Mouse (Mus musculus): ENCODE results near the gene Mcrip2.
A peak's percentile ranks its signal among the peaks of the same experiment; 100 is the strongest.

Mcrip2 gene

DNA sequence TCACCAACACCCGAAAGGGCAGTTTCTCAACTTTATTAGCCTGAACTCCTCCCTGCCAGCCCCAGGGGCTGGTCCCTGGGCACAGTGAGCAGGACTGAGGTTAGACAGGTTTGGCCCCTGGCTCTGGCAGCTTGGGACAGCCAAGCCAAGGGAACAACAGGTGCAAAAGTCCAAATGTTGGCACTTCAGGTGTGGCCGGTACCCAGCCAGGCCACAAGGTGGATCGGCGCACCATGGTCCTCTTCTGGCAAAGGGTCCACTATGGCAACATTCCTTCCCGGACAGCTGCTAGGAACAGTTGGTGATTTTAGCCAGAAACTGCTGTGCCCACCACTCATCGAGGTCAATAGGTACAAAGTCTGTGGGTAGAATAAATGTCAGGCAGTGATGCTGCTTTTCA lies 4.9 kb downstream of the Mcrip2 start:
- no peak for DNase-seq (ENCODE audit: low spot score)

DNA sequence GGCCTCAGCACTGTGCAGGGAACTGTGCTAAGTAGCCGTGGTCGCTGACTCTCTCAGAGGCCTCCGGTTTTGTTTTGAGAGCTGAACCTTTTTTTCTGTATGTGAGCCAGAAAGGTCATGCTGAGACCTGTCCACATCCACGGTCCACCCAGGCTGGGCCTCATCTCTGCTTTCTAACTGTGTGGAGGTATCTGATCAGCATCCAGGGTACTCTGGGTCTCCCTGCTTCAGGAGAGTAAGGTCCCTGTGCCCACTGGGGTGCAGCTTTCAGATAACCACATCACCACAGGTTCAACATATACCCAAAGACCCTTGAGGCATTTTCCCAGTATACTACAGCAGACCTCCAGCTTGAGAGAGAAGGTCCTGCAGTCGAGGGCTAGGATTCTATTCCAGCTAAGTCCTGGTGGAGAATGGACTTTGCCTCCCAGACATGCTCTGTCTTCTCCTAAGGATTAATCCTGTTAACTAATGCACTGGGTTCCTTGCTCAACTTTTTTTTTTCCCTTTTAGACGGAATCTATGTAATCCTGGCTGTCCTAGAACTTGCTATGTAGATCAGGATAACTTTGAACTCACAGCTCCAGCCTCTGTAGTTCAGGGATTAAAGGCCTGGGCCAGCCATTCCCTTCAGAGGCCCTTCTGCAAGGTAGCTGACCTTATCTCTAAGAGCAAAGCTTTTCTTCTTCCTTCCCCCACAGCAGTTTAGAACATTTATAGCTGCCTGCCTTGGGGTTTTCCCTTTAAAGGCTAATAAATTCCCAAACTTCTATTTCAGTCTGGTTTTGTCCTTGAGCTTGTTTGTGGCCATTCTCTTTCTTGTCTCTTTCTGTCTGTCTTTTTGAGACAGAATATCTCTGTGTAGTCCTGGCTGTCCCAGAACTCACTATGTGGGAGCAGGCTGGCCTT lies 6.6 kb downstream of the Mcrip2 start:
- DNase-seq (ENCODE audit: low spot score) = no peak

DNA sequence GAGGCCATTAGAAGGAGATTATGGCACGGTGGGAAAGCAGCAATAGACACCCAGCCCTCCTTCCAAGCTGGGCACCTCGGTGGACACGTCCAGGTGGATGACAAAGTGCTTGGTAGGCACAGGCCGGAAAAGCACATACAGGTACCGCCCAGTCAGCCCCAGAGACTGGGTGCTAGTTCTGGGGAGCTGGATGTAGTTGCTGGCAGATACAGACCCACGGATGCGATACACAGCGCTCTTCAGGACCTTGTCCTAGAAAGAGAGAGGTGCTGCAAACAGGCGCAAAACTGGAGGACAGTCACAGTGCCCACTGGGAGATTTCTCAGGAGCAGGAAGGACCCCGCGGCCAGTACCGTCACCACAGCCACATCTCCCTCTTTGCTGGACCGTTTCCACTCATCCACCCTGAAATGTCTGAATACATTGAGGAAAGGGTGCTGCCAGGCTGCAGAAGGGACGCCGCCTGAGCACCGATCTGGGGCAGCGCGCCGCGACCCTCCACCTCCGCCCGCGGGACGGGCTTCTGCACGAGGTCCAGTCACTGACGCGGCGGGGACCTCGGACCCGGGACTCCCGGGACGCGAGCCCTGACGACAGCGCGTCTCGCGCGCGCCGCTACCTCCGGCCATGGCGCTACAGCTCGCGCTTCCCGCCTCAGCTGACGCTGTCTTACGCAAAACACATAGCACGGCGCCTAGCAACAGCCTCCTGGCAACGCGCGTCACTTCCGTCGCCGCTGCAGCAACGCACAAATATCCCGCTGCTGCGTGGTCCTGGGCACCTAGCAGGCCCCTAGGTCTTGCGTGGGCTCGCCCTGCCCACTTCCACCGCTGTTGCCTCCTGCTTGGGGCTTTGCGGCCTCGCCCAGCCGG lies 7.5 kb downstream of the Mcrip2 start, which contains the start of gene Wdr90:
Gene Wdr90 (minus strand): TSS at position 670 of the 872 bp plus-strand sequence.
- peak; percentile 91 for DNase-seq (ENCODE audit: low spot score)

DNA sequence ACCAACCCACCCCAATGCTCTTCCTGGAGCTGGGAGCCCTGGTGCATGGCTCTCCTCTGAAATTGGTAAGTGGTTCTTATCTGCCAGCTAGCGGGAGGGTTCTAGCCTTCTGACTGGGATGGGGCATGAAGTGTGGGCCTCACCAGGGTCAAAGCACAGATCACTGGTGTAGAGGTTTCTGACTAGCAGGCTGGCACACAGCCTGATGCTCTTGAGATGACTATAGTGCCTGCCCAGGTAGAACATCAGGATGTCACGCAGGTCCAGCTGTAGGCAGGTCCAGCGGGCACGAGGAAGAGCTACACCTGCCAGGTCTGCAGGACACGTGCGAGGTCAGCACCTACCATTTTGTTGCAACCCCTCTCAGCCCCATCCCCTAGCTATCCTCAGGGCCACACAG lies 8.3 kb downstream of the Mcrip2 start:
- DNase-seq (ENCODE audit: low spot score) = no peak

DNA sequence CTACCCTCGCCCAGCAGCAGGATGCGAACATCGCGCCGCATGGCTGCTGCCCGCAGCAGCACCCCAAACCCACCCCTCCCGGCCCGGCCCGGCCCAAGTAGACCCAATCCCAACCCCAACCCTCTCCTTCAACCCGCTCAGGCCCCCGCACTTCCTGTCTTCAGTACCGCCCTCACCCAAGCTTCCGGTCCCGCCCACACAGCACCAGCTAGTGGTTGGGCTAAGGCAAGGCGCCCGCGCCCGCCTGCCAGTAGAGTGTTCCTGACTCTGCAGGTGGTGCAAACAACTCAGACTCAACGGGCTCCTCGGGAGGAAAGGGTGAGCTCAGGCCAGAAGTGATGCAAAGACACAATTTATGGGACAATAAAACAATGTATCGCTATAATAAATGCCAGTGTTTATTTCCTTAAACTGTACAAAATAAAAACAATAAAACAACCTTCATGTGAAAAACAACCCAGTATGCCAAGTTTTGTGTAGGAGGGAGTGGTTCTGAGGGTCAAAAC lies 24.1 kb downstream of the Mcrip2 start, which contains the start of gene Rhot2:
Gene Rhot2 (minus strand): TSS at position 456 of the 506 bp plus-strand sequence.
- peak; percentile 87 for DNase-seq (ENCODE audit: low spot score)

DNA sequence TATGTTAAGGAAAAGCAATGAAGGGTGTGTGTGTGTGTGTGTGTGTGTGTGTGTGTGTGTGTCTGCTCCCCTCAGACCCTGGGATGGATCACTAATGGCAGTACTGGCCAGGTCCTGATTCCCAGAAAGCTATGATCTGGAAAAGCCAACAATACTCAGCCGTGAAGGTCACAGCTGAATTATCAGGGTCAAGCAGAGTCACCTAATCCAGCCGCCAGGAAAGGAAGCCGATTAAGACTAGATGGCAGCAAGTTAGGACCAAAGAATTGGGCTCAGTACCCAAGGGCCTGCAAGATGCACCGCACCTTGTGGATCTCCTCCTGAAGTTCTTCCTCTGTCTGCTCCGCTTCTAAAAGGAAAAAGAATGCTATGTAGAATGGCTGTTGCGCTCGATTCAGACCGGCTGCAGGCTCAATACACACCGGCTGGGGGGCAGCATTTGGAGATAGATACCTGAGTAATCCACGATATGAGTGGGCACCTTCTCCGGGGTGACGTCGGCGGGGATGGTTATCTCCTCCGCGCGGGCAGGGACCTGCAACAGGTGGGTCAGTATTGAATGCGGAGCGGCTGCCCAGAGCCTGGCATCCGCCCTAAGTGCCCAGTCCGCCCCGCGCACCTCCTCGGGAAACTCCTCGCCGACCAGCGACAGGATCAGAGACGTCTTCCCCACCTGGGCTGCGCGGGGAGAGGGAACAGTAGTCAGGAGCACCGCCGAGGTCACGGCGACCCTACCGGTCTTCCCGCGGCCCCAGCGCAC lies 24.7 kb downstream of the Mcrip2 start:
- peak; percentile 26 for DNase-seq (ENCODE audit: low spot score)

DNA sequence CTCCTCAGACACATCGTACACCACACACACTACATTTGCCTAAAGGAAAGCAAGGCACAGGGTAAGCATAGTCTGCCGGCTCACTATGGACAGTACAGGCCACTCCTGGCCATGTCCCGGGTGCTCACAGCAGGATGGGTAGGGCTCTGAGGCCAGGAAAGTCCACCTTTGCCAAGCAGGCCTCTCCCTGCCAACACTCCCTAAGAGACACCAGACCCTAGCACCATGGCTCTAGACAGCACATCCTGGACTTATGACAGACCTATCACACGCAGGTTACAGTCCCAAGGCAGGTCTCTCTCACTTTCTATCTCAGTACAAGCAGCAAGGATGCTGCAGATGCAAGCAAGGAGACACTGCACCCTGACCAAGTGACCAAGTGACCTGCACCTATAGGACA lies 25.4 kb downstream of the Mcrip2 start:
- DNase-seq (ENCODE audit: low spot score) = no peak

DNA sequence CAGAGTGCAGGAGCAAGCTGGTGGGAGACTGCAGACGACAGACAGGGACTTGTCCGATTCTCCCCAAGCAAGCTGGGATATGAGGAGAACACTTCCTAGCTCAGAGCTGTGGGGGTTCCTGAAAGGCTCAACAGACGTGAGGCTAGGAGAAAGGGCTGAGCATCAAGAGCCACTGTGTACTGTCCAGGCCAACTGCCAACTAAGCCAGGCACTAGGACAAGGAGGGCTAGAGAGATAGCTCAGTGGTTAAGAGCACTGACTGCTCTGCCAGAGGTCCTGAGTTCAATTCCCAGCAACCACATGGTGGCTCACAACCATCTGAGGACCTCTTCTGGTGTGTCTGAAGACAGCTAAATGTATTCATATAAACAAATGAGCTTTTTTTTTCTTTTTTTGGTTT lies 26.1 kb downstream of the Mcrip2 start:
- DNase-seq (ENCODE audit: low spot score) = no peak

DNA sequence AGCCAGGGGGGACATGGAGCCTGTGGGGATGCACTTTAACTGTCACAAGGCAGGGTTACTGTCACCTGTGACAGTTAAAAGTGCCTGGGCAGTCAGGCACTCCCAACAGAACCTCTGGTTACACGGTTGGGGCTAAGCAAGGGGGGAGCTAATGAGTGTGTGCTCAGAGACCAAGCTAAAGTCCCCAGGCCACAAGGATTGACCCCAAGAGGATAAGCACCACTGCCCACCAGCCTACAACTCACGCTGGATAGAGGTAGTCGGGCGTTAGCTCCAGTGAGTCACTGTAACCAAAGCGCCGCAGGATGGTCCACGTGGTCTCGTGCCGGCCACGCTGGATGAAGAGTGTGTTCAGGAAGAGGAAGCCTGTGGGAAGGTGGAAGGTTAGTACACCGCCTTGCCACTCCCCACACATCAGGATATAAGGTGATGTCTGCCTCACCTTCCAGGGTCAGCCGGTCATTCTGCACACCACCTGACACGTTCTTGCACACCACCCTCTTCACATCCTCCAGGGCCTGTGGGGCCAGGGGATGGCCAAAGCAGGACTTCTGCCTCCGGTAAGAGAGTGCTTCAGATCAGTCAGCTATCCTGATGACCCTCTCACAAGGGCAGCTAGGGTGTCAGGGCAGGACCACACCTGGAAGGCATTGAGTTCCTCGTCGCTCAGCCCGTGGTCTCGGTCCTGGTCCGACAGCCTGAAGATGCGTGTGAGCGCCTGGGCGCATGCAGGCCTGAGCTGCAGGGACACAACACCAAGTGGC lies 27.3 kb downstream of the Mcrip2 start, which contains the start of gene Gm20683:
Gene Gm20683 (minus strand): TSS at position 647 of the 764 bp plus-strand sequence.
- DNase-seq (ENCODE audit: low spot score) = no peak

DNA sequence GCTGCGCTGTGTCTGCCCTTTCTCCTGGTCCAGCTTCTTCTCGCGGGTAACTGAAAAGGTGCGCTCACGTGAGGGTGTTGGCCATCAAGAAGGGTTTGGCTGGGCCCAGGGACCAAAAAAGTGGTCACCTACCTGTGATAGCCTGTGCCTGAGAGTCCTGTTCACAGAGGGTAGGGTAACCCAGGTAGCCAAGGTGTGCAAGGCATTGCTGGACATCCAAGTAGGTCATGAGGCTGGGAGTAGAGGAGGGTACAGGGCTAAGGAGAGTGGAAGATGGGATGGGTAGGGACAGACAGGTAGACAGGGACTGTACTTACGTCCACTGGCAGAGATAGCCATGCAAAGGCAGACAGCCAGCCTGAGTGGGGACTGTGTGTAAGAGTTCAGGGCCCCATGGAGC lies 28.0 kb downstream of the Mcrip2 start:
- DNase-seq (ENCODE audit: low spot score) = no peak

DNA sequence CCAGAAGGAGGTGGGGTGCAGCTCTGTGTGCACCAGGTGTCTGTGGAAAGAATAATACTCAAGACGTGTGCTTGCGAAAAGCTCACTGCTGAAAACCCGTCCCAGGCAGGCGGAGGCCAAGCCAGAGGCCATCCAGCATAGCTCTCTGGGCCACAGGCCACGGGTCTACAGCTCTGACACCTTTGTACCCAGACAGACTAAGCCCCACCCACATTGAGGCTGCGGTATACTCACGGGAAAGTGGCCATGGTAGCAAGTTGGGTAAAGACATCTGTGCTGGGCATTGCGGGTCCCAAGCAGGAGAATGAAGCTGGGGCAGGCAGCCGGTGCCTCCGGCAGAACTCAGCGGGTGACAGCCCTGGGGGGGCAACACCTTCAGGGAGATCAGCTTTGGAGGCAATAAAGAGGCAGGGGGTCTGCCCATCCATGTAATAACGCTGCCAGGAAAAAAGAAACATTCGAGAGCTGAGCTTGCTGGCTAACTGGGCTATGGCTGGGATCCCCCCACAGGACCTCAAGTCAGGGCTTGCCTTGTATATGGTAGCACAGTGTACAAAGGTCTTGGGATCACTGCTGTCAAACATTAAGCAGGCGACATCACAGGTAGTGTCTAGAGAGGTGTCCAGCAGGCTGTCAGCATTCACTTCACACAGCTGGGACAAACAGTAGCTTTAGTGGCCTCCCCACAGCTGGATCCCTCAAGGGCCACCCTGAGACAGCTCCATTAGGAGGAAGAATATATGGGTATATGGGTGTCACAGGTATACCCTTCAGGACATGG lies 28.9 kb downstream of the Mcrip2 start:
- no peak for DNase-seq (ENCODE audit: low spot score)

DNA sequence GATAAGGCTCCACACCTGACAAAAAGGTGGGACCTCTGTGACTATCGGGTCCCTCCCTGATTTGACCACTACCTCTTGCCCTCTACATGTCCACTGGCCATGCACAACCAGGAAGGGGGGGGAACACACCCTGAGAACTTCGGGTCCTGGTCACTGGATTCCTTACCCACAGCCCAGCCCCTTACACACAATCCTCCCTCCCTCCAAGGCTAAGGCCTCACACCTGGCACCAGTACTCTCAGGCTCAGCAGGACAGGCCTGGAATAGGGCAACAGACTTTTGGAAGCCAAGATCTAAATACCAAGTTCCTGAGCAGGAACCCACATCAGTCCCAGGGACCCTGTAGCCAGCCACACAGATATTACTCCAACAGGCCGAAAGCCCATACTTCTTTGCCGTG lies 29.7 kb downstream of the Mcrip2 start:
- DNase-seq (ENCODE audit: low spot score) = no peak

DNA sequence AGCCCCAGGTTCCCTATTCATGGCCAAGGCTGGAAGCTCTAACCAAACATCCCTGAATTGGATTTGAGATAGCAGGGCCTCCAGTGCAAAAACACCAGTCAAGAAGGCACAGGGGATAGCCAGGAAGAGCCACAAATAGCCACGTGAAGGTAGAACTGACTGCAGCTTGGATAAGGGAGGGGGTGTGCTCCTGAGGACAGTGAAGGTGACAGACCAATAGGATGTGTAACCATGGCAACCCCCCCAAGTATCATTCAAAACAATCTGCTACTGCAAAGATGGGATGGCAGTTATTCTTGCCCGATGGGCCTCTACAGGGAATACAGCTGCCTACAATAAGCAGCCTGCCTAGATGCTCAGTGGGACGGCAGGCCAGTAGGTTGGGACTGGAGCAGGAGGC lies 31.0 kb downstream of the Mcrip2 start:
- no peak for DNase-seq (ENCODE audit: low spot score)

DNA sequence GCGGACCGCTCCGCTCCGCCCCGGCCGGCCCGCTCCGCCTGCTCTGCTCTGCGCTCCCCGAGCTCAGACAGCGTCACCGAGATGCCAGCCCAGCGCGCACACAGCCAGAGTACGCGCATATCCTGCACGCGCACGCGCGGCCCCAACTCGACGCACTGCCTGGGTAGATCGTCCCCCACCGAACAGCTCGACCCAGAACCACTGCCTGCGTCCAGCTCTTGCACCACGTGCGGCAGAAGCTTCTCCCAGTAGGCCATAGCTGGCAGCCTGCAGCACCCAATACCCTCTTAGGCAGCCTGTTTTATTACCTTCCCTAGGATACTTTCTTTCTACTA lies 31.5 kb downstream of the Mcrip2 start, which contains the start of gene Rhbdl1:
Gene Rhbdl1 (minus strand): TSS at position 220 of the 335 bp plus-strand sequence.
- no peak for DNase-seq (ENCODE audit: low spot score)

DNA sequence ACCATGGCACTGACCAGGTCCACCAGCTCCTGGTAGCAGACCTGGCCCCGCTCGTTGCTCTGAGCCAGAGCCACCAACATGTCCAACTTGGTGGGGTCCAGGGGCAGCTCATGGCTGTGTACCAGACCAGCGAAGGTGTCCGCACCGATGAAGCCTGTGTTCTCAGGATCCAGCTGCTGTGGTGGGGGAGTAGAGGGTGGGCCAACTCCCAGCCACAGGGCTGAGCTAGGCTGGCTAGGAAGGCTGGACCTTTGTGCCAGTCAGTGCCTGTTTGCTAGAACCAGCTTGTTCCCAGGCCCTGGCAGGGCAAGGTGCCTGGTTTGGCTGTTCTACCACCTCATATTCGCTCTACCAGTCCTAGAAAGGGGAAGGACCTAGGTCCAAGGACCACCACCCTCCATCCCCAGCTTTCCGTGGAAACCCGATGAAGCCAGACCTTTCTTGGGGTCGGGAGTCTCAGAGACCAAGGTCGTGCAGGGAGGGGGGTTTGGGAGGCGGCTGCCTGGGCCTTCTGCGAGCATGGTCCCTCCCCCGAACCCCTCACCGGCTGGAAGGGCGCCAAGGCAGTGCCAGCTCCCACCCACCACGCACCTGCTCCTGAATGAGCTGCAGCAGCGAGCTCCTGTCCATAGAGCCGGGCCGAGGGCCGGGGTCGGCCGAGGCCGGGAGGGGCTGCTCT lies 32.0 kb downstream of the Mcrip2 start:
- DNase-seq (ENCODE audit: low spot score) = no peak

DNA sequence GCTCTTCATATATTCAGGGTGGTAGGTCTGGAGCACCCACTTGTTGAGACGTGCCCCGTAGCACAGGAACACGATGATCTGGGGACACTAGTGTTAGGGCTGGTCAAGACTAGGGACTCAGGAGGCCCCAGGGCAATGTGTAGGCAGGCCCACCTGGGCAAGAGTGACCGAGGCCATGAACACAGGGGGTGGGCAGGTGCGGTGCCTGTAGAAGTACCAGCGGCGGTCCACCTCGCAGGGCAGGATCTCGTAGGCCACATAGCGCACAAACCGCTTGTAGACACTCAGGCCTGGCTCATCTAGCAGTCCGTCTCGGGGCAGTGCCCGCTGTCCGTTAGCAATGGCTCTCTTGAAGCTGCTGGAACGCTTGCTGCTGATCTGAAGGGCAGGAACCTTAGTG lies 32.7 kb downstream of the Mcrip2 start:
- DNase-seq (ENCODE audit: low spot score) = no peak

DNA sequence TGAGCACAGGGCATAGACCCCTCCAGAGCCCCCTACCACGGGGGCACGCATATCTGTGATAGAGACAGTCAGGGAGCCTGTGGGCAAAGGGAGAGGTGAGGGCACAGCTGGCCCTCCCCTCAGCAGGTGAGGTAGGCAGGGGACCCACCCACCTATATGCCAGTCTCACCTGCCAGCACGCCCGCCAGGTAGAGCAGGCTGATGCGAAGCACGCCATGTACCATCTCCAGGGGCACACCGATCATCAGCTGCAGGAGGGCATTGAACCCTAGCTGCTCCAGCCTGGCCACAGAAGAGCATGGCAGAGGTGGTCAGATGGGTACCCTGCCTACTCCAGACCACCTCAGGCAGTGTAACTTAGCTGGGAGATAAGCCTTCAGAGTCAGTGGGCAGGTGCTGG lies 33.3 kb downstream of the Mcrip2 start:
- DNase-seq (ENCODE audit: low spot score) = no peak

DNA sequence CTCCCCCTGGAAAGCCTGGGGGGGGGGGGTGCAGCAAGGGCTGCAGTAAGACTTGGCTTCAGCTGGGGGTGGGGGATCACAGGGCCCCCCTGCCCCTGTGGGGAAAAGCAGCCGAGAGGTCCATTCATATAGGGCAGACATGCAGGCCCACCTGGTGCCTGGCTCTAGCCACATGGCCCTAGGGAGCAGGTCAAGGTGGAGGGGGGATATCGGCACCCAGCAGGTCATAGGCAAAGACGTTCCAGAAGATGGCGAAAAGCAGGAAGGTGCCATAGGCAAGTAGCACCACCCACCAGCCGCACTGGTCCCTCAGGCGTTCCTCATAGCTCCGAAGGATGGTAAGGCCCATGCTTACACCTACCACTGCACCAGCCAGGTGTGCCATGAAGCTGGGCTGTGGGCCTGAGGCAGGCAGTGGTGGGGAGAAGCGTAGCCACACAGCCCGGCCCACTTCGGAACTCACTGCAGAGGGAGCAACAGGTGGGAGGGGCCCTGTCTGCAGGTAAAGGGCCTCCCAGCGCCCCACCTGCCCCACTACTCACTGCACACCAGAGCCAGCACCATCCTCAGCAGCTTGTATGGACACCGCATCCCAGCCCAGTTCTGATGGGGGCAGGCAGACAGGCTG lies 33.9 kb downstream of the Mcrip2 start:
- no peak for DNase-seq (ENCODE audit: low spot score)

DNA sequence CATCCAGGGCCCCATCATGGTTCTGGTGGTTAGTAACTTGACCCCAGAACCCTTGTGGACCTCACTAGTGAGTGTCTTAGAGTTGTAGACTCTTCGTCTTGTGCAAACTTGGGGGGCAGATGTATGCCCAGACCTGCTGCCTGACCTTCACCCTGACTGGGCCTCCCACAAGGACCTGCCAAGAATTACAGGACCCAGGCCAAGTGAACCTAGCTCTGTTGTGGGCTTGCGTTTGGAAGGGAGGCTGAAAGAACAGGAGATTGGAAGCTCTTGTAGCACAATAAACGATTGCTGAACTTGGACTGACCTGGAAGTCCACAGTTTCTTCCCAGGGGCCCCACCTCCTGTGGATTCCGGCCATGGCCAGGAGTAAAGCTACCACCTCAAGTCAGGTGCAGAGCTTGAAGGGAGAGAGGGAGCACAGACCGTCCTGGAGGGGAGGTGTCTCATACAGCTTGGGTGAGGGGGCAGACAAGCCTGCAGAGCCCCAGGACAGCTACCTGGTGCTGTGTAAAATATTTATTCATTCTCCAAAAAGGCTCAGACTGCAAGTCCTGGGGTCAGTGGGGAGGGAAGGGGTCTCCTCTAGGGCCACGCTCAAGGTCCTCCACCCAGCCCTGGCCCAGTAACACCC lies 34.5 kb downstream of the Mcrip2 start:
- no peak for DNase-seq (ENCODE audit: low spot score)

Measured in MN1 (cell line).